Mouse (Mus musculus): Measurements from ENCODE around the gene Tcte2. TPM values are rescaled to one million over a fixed set of nuclear protein-coding genes. Genes with fewer than 3 reads are reported as not detected.

Tcte2 gene
- polyA plus RNA-seq, 1 experiment, result 16.9 TPM

DNA sequence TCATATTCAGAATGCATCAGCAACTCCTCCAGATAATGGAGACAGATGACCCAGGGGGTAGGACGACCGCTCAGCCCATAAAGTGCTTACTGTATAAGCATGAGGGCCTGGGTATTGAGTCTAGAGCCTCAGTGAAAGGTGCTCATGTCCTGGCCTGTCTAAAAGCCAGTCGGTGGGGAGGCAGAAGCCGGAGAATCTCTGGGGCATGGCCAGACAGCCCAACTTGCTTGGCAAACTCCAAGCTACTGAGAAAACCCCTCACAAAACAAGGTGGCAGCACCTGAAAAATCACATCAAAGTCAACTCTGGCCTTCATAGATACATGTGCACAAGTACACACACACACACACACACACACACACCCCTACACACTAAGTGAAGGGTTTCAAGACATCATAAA lies 12.6 kb downstream of the Tcte2 start:
- TF ChIP-seq POLR2A (IDR thresholded peaks at IDR 0.05; ENCODE audit: extremely low read depth, insufficient read depth, low read length) (no peak), CTCF (IDR thresholded peaks at IDR 0.05; ENCODE audit: extremely low read depth, insufficient read depth, low read length) (no peak)
- no peak overlapping the region for H3K4me3 ChIP-seq (ENCODE audit: insufficient read depth, low read length)
- H3K27ac ChIP-seq (ENCODE audit: insufficient read depth, low read length), result no peak overlapping the region
- no peaks in the 10 kb centered on the region; the same call in 1 of the 2 replicates for H3K4me1 ChIP-seq (ENCODE audit: control insufficient read depth, insufficient read depth, low read length)

- Histone ChIP-seq H3K4me3 (ENCODE audit: insufficient read depth, low read length) (no peak overlapping the region), H3K4me1 (ENCODE audit: control insufficient read depth, insufficient read depth, low read length) (no peaks in the 10 kb centered on the region; the same call in 1 of the 2 replicates), H3K27ac (ENCODE audit: insufficient read depth, low read length) (no peak overlapping the region)
- no peak for TF ChIP-seq POLR2A (IDR thresholded peaks at IDR 0.05; ENCODE audit: extremely low read depth, insufficient read depth, low read length)
Observed at GRCm38 (mm10) chr17:13747681-13748080, 13.9 kb downstream of the Tcte2 start.

DNA sequence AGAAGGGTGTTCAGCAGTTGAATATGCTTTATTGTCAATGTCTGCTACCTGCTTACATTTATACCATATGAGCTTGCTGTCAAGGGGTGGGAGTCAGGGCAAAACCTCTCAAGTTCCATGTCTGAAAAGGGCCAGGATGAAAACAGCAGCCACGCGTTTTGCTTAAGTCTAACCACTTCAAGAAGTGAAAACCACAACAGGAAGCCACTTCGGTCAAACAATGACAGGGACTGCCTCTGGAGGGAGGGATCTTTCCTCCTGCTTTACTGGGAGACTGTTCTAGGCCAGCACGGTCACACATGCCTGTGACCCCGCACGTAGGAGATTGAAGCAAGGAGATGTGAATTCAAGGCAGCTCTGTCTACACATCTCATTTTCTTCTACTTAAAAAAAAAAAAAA lies 15.3 kb downstream of the Tcte2 start:
- no peak overlapping the region for H3K27ac ChIP-seq (ENCODE audit: insufficient read depth, low read length)
- TF ChIP-seq POLR2A (IDR thresholded peaks at IDR 0.05; ENCODE audit: extremely low read depth, insufficient read depth, low read length) (no peak), CTCF (IDR thresholded peaks at IDR 0.05; ENCODE audit: extremely low read depth, insufficient read depth, low read length) (no peak)
- H3K4me3 ChIP-seq (ENCODE audit: insufficient read depth, low read length), result no peak overlapping the region
- no peaks in the 10 kb centered on the region; the same call in 1 of the 2 replicates for H3K4me1 ChIP-seq (ENCODE audit: control insufficient read depth, insufficient read depth, low read length)

DNA sequence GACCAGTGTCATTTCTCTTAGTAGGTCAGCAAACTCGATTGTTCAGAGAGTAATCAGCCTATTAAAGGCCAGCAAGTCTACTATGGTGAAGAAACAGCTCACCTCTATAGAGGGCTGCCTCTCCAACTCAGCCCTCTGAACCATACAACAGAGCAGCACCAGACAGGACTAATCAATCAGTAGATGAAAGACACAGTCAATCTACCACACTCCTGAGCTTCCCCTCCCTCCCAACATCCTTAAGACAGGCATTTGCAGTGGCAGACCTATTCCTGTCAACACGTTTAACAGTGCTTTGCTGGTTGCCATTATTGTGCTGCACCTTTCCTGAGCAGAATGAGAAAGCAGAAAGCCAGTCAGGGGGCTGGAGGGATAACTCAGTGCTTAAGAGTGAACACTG lies 16.3 kb downstream of the Tcte2 start:
- Histone ChIP-seq H3K27ac (ENCODE audit: insufficient read depth, low read length) (no peak overlapping the region), H3K4me1 (ENCODE audit: control insufficient read depth, insufficient read depth, low read length) (no peaks in the 10 kb centered on the region; the same call in 1 of the 2 replicates), H3K4me3 (ENCODE audit: insufficient read depth, low read length) (no peak overlapping the region)
- TF ChIP-seq CTCF (IDR thresholded peaks at IDR 0.05; ENCODE audit: extremely low read depth, insufficient read depth, low read length), result no peak
- TF ChIP-seq POLR2A (IDR thresholded peaks at IDR 0.05; ENCODE audit: extremely low read depth, insufficient read depth, low read length), result no peak

GRCm38 (mm10) chr17:13744824-13745223 lies 16.8 kb downstream of the Tcte2 start:
- Histone ChIP-seq H3K4me1 (ENCODE audit: control insufficient read depth, insufficient read depth, low read length) (no peaks in the 10 kb centered on the region; the same call in 1 of the 2 replicates), H3K4me3 (ENCODE audit: insufficient read depth, low read length) (no peak overlapping the region), H3K27ac (ENCODE audit: insufficient read depth, low read length) (no peak overlapping the region)
- TF ChIP-seq CTCF (IDR thresholded peaks at IDR 0.05; ENCODE audit: extremely low read depth, insufficient read depth, low read length) (no peak), POLR2A (IDR thresholded peaks at IDR 0.05; ENCODE audit: extremely low read depth, insufficient read depth, low read length) (no peak)

- TF ChIP-seq POLR2A (IDR thresholded peaks at IDR 0.05; ENCODE audit: extremely low read depth, insufficient read depth, low read length) (no peak), CTCF (IDR thresholded peaks at IDR 0.05; ENCODE audit: extremely low read depth, insufficient read depth, low read length) (no peak)
- Histone ChIP-seq H3K4me1 (ENCODE audit: control insufficient read depth, insufficient read depth, low read length) (no peaks in the 10 kb centered on the region; the same call in 1 of the 2 replicates), H3K27ac (ENCODE audit: insufficient read depth, low read length) (no peak overlapping the region), H3K4me3 (ENCODE audit: insufficient read depth, low read length) (no peak overlapping the region)
Observed at GRCm38 (mm10) chr17:13744219-13744618, 17.4 kb downstream of the Tcte2 start.

GRCm38 (mm10) chr17:13743709-13744079 lies 17.9 kb downstream of the Tcte2 start:
- Histone ChIP-seq H3K4me1 (ENCODE audit: control insufficient read depth, insufficient read depth, low read length) (no peaks in the 10 kb centered on the region; the same call in 1 of the 2 replicates), H3K27ac (ENCODE audit: insufficient read depth, low read length) (no peak overlapping the region), H3K4me3 (ENCODE audit: insufficient read depth, low read length) (no peak overlapping the region)
- TF ChIP-seq POLR2A (IDR thresholded peaks at IDR 0.05; ENCODE audit: extremely low read depth, insufficient read depth, low read length), result no peak
- TF ChIP-seq CTCF (IDR thresholded peaks at IDR 0.05; ENCODE audit: extremely low read depth, insufficient read depth, low read length), result no peak

GRCm38 (mm10) chr17:13742941-13743708 lies 18.5 kb downstream of the Tcte2 start:
- H3K27ac ChIP-seq (ENCODE audit: insufficient read depth, low read length), result no peak overlapping the region
- H3K4me1 ChIP-seq (ENCODE audit: control insufficient read depth, insufficient read depth, low read length), result no peaks in the 10 kb centered on the region; the same call in 1 of the 2 replicates
- TF ChIP-seq CTCF (IDR thresholded peaks at IDR 0.05; ENCODE audit: extremely low read depth, insufficient read depth, low read length) (no peak), POLR2A (IDR thresholded peaks at IDR 0.05; ENCODE audit: extremely low read depth, insufficient read depth, low read length) (no peak)
- H3K4me3 ChIP-seq (ENCODE audit: insufficient read depth, low read length), result no peak overlapping the region

GRCm38 (mm10) chr17:13742334-13742733 lies 19.3 kb downstream of the Tcte2 start:
- Histone ChIP-seq H3K4me3 (ENCODE audit: insufficient read depth, low read length) (no peak overlapping the region), H3K27ac (ENCODE audit: insufficient read depth, low read length) (no peak overlapping the region), H3K4me1 (ENCODE audit: control insufficient read depth, insufficient read depth, low read length) (no peaks in the 10 kb centered on the region; the same call in 1 of the 2 replicates)
- no peak for TF ChIP-seq POLR2A (IDR thresholded peaks at IDR 0.05; ENCODE audit: extremely low read depth, insufficient read depth, low read length)
- no peak for TF ChIP-seq CTCF (IDR thresholded peaks at IDR 0.05; ENCODE audit: extremely low read depth, insufficient read depth, low read length)

GRCm38 (mm10) chr17:13741611-13742010 lies 20.0 kb downstream of the Tcte2 start:
- TF ChIP-seq CTCF (IDR thresholded peaks at IDR 0.05; ENCODE audit: extremely low read depth, insufficient read depth, low read length), result no peak

More at GRCm38 (mm10) chr17:13741611-13742010, 20.0 kb downstream of the Tcte2 start:
- H3K27ac ChIP-seq (ENCODE audit: insufficient read depth, low read length), result no peak overlapping the region
- no peaks in the 10 kb centered on the region; the same call in 1 of the 2 replicates for H3K4me1 ChIP-seq (ENCODE audit: control insufficient read depth, insufficient read depth, low read length)
- H3K4me3 ChIP-seq (ENCODE audit: insufficient read depth, low read length), result no peak overlapping the region
